Mouse (Mus musculus) monocyte, adult 5-6 weeks (primary cell): ENCODE data around the gene Slc46a2. TPM values are rescaled to one million over a fixed set of nuclear protein-coding genes. Genes with fewer than 3 reads are reported as not detected.

ENCODE experiments used
- ATAC-seq: fragments of 153-309, 156-312 bp; replicated peaks from 2 replicates; pipeline ENCODE4 v1.8.0; 2017; ENCODE audit warnings: mild to moderate bottlenecking; ENCODE audit not compliant: low TSS enrichment, insufficient number of reproducible peaks, severe bottlenecking, poor library complexity, low FRiP score
- total RNA-seq: library from RNA; stranded (forward); fragments of 200-1000, 200-491, 200-594 nt; gene quantifications from 3 replicates; pipeline ENCODE4 v1.2.3, GENCODE M21; 2017

The Slc46a2 gene
- total RNA-seq, 1 experiment from 2014 or later, result not detected

DNA sequence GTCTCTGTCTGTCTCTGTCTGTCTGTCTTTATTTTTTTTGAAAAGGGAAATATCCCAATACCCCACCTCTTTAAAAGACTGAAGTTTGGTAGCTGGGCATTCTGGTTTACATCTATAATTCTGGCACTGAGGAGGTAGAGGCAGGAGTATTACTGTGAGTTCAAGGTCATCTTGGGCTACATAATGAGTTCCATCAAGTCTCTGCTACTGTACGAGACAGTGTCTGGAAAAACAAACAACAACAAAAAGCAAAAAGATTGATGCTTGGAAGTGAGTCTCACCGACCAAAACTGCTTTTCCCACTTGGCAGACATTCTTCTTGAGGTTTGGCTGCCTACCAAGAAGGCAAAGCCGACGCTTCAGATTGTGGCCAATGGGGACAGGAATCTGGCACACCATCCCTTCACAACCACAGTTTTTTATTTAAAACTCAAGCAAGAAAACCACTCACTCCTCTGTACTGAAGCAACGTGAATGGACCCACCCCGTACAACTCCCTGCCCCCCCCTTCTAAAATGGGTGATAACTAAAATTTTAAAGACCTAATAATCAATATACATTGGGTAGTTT lies 45.3 kb downstream of the Slc46a2 start:
- ATAC-seq, result no peak

DNA sequence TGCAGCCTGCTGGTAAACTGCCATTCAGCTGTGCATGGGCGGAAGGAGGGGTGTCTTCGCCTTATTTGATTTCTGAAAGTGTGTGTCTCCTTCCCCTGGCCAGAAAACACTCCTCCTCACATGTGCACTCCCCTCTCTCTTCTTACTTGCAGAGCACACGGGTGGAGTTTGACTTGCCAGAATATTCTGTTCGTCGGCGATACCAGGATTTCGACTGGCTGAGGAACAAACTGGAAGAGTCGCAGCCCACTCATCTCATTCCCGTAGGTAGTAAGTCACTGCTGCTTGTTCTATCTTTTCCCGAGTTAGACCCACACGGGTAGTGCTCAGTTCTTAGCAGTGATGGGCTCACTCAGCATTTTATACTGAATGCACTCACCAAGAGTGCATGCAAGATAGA lies 46.8 kb downstream of the Slc46a2 start:
- no peak for ATAC-seq

DNA sequence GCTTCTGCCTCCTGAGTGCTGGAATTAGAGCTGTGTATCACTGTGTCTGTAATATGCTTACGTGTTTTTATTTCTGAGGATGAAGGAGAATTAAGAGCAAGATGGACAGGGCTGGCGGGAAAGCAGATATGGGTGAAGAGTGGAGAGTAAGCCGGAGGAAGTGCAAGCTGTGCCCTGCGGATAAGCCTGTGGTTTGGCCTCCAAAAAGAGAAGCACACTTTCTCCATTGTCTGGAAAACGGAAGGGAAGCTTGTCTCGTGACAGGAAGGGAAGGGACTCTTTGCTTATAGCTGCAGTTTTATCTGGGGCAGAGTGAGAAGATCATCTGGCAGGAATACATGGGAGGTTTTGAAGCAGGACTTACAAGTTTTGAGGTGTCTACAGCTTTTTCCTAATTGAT lies 51.0 kb downstream of the Slc46a2 start:
- ATAC-seq, result peak; percentile 78

DNA sequence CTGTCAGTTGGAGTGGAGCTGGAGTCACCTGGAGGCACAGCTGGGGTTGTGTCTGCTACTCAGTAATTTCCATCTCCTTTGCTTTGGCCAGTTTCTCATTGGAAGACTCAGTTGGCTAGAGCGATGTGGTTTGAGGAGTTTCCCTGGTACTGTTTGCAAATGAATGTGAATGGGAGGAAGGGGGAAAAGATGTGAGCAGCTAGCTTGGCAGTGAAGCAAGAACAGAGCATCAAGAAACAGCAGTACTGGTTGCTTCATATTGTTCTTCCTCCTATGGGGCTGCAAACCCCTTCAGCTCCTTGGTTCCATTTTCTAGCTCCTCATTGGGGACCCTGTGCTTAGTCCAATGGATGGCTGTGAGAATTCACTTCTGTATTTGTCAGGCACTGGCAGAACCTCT lies 52.5 kb downstream of the Slc46a2 start:
- no peak for ATAC-seq

DNA sequence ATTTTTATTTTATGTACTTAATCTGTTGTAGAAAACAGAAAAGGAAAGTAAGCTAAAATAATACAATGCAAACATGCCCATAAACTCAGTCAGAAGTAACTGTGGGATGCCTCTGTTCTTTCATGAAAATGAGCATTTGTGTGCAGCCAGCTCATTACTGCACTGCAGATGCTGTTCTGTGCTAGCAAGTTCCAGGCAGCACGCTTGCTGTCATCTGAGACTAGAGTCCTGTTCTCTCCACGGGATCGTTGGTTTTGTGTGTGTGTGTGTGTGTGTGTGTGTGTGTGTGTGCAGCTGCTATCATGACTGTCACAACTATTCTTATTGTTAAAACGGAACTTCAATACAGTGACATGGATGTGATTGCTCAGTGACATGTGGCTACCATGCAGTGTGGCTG lies 53.0 kb downstream of the Slc46a2 start:
- ATAC-seq, result no peak

DNA sequence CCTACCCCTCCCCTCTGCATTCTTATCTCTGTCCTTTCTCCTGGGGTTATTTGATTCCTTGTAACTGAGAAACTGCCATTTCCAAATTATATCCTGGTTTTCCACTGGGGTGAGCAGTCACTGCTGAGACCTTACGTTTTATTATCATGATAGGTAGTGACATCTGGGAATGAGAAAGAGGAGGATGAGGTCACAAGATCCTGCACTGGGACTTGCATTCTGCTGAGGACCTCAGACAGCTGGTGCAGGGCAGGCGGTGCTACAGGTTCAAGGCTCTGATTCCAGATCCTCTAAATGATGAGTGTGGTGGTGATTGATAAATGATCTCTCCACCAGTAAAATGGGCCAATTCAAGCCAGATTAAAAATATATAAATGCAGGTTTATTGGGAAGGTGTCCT lies 54.4 kb downstream of the Slc46a2 start:
- no peak for ATAC-seq

DNA sequence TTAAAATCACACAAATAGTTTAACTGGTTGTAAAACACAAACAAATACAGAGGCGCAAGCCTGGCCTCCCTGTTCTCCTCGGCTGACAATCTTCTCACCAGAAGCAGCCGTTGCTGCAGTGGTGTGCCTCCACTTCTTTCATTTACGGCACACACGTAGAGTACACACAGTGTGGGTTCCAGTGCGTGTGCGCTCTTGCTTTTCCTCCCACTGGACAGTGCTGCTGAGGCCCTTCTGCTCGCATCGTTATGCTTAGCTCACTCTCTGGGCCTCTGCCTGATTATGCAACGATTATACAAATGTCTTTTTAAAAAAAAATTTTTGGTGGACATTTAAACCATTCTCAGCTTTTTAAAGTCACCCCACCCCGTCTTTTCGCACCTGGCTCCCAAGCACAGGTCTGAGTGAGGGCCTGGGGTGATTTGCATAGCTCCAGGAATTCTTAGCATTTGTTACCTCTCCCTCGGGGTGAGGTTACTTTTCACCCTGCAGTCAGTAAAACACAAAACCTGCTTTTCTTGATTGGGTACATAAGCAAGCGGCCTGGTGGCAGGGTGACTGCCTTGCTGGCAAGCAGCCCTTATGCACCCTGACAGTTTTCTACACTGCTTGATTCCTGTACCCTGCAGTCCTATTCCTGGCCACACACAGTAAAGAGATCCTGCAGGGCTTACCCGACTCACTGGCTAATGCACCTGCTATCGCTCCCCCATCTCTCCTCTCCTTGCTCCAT lies 55.0 kb downstream of the Slc46a2 start:
- no peak for ATAC-seq

Other genes with a start within 250 kb of the Slc46a2 start
- gene Inip, start 113.5 kb downstream of the Slc46a2 start, total RNA-seq, result 35.3 to 39.1 TPM (median 36.2 TPM) in 3 replicates
- 23.1 to 30.4 TPM (median 26.6 TPM) in 3 replicates for gene Snx30, start 109.2 kb downstream of the Slc46a2 start, total RNA-seq
- gene Mup4, start 45.7 kb upstream of the Slc46a2 start, total RNA-seq, result not detected in 3 replicates
- gene Mup6, start 49.2 kb upstream of the Slc46a2 start, total RNA-seq, result not detected in 3 replicates
- gene Mup7, start 155.4 kb upstream of the Slc46a2 start, total RNA-seq, result not detected in 3 replicates
- gene Mup2, start 239.2 kb upstream of the Slc46a2 start, total RNA-seq, result not detected in 3 replicates